Mouse (Mus musculus): ENCODE data around the gene Slc12a7.

GRCm38 (mm10) chr13:73804914-73805313, 72.0 kb downstream of the Slc12a7 start:
- TF ChIP-seq CTCF (IDR thresholded peaks at IDR 0.05; ENCODE audit: low read depth, low read length) (no peak), POLR2A (IDR thresholded peaks at IDR 0.05; ENCODE audit: borderline replicate concordance, low read depth, low read length) (no peak)
